Mouse (Mus musculus) thymus, postnatal 25 days (tissue): Measurements from ENCODE around the gene Gm19426.
"Not testable (repeated sequence)": the region's sequence is repeated elsewhere in the genome, so short reads cannot be mapped to it uniquely, and the experiment has no call there.

Experiments
- DNase-seq: peaks from one replicate; pipeline ENCODE4 v3.0.0; 2022

The Gm19426 gene

GRCm38 (mm10) chr2:84744126-84744525, 671 bp upstream of the Gm19426 start:
- DNase-seq: no peak

DNA sequence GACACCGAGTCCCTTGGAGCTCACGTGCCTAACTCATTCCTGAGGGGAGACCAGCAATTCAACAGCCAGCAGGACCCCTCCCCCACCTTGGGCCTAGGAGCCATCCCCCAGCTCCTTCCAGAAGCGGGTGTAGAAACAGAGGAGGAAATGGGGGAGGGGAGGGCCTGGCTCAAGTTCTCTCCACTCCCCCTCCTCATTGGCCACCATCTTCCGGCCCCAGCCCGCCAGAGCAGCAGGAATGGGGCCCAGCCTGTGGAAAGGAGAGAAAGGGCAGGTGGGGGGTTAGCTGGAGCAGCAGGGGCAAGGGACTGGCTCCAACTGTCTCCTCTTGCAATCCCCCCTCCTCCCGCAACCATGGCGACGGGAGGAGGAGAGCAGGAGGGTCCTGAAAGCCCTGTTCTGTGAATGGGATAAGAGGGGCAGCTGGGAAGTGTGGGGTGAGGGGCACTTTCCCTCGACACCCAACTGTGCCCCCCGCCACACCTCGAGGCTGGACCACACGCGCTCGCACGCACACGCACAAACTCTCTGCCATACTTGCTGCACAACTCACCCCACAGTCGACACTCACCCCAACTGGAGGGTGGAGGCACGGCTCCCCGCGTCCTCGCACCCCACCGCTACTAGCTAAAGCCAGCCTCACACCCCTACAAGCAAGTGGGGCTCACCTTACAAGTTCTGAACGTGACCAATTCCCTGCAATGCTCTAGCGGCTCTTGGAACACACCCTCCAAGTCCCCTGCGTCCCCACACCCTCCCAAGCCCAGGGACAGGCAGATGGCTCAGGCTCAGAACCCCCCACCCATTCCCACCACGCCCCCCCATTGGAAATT, 788 bp downstream of the Gm19426 start:
- no peak for DNase-seq

- no peak for DNase-seq
These were observed 1.5 kb downstream of the Gm19426 start for GRCm38 (mm10) chr2:84741841-84742450.

GRCm38 (mm10) chr2:84740608-84741333, 2.7 kb downstream of the Gm19426 start:
- peak; percentile 25 for DNase-seq

GRCm38 (mm10) chr2:84738271-84738911, 5.1 kb downstream of the Gm19426 start:
- DNase-seq: no peak

- DNase-seq: no peak
These were observed 6.0 kb downstream of the Gm19426 start for GRCm38 (mm10) chr2:84737451-84737925.

GRCm38 (mm10) chr2:84736312-84737161, 6.9 kb downstream of the Gm19426 start:
- no peak for DNase-seq

- no peak for DNase-seq
These were observed 8.0 kb downstream of the Gm19426 start for GRCm38 (mm10) chr2:84735346-84735920.

DNA sequence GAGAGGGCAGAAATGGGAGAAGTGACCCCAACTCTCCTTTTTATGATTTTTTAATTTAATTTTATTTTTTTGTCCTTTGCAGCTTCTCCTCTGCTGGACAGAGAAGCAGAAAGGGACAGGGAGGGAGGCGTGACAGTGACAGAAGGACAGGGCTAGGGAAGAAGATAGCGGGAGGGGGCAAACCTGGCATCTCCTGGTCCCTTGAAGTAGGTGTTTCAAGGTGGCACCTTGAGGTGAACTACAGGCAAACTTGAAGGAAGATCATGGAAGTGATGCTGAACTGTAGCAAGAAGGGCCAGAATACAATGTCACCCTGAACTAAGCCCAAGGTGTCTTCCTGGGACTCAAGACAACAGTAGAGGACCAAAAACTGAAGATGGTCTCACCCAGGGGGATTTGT, 8.5 kb downstream of the Gm19426 start:
- no peak for DNase-seq

DNA sequence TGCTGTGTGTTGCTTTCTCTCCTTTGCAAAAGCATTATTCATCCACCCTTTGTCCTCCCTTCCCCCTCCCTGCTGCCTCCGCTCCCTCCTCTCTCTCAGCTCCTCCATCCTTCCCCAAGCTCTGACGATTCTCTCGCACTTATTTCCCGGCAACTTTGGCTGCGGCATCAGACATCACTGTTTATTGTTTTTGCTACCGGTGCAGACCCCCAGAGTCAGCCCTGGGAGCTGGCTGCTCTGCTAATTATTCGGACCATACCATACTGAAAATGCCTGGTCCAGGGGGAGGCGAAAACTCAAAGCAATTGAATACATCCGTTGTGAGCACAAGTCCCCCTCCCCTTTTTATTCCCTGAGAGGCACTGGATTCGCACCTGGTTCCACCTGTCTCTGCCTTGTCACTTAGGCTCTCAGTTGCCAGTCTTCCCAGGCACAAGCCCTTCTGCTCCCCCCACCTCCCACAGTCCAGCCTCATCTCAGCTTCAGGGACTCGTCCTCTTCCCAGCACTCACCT, 9.0 kb downstream of the Gm19426 start:
- DNase-seq: no peak

- no peak for DNase-seq
These were observed 9.7 kb downstream of the Gm19426 start, which contains the start of gene Ypel4 for GRCm38 (mm10) chr2:84733579-84734300. Ypel4 (plus strand) TSS chr2:84734058.

DNA sequence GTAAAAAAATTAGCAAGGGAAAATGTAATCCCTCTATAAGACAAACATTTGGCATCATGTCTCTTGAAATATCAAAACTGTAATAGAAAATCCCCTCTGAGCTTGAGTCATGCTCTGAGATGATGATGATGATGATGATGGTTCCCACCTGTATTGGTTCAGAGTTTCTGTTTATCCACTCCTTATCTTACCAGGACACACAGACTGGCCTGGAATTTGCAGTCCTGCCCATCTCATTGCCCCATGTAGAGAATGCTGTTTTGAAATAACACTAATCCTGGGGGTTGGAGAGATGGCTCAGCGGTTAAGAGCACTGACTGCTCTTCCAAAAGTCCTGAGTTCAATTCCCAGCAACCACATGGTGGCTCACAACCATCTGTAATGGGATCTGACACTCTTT, 11.1 kb downstream of the Gm19426 start:
- DNase-seq: no peak

DNA sequence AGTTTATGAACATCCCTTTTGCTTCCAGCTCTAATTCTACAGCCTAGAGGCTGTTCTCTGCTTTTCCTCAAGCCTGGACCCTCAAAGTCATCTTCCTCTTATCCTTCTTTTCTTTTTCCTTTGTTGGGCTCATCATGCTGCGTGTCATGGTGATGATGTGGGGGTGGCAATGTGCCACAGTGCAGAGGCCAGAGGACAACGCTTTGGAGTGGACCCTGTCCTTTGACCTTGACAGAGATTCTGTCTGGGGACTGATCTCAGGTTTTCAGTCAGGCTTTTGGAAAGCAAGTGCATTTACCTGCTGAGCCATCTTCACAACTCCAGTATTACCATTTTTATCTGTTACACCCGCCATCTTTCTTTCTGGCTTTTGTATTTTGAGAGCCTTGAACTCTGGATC, 12.2 kb downstream of the Gm19426 start:
- DNase-seq: no peak

- not testable (repeated sequence) for DNase-seq
These were observed 15.3 kb downstream of the Gm19426 start for GRCm38 (mm10) chr2:84728191-84728590.

GRCm38 (mm10) chr2:84727172-84727858, 16.1 kb downstream of the Gm19426 start, which contains the start of gene Clp1:
Clp1 (minus strand) TSS chr2:84727350.
- peak; percentile 94 for DNase-seq

DNA sequence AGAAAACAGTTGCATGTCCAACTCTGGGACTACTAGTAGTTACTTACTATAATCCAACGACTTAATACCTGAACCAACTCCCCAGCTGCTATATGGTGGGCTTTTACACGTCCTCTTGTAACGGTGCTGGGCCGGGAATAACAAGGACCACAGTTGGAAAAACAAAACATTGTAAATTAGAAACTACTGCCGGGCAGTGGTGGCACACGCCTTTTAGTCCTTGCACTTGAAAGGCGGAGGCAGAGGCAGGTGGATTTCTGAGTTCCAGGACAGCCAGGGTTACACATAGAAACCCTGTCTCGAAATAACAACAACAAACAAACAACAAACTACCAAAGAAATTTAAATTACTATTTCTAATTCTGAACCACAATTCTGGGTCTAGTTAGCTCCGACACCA, 16.7 kb downstream of the Gm19426 start:
- no peak for DNase-seq

DNA sequence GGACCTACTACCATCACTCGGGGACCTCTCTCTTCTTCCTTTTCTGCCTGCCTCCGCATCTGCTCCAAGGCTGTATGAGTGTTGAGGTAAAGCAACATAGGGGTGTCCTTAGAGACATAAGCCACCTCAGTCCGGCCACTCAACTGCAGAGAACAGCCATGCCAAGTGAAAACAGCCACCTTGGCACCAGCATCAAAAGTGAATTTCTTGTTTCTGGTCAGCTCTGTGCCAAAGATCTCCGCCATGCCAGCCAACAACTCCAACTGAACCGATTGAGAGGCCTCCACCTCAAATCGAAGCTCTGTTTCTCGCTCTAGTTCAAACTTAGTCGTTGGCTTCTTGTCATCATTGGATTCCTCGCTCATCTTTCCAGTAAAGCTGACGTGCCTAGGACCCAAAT, 17.7 kb downstream of the Gm19426 start:
- no peak for DNase-seq

- DNase-seq: no peak
These were observed 19.6 kb downstream of the Gm19426 start for GRCm38 (mm10) chr2:84723856-84724255.

- DNase-seq: no peak
These were observed 22.3 kb downstream of the Gm19426 start for GRCm38 (mm10) chr2:84721182-84721581.

- DNase-seq: no peak
These were observed 22.7 kb downstream of the Gm19426 start for GRCm38 (mm10) chr2:84720718-84721117.
